Comparison of ENCODE assay signal across 20 mouse cellular contexts in genomic region chr1:38447581-38447980, GRCm38 (mm10).
DNase-seq lines count a peak whose midpoint lies in the region; ATAC-seq and TF ChIP-seq lines count a peak whose summit lies in the region.
"Had no signal": no experiment of that assay in that cellular context is flagged by ENCODE, and none has a peak within 500 bp of the region (broad histone marks: within the 10 kb centered on the region; RNA-seq: fewer than 3 reads in every experiment).

No protein-coding gene starts in this region.

- H3K4me3 ChIP-seq in kidney, embryonic 15.5 days (replicated peaks) = no peak overlapping the region
- peak overlapping the region; percentile 39 for H3K4me3 ChIP-seq in liver, embryonic 16.5 days (ENCODE audit: low read depth, low read length)
- H3K4me3 ChIP-seq in left cerebral cortex, adult 2 months = no peak overlapping the region
- no peak overlapping the region for H3K4me3 ChIP-seq in forebrain, embryonic 14.5 days (ENCODE audit: low read depth, low read length)
- H3K4me3 ChIP-seq: hindbrain, embryonic 15.5 days; limb, embryonic 12.5 days; lung, embryonic 15.5 days; midbrain, embryonic 15.5 days had no signal

- no peak for TF ChIP-seq CTCF in left cerebral cortex, adult 2 months (IDR thresholded peaks at IDR 0.05)

- H3K36me3 ChIP-seq in kidney, embryonic 15.5 days = no peaks in the 10 kb centered on the region
- no peaks in the 10 kb centered on the region for H3K36me3 ChIP-seq in liver, embryonic 16.5 days (ENCODE audit: control insufficient read depth, insufficient read depth)
- no peaks in the 10 kb centered on the region for H3K36me3 ChIP-seq in forebrain, embryonic 14.5 days (ENCODE audit: control insufficient read depth, insufficient read depth, low read length)
- H3K36me3 ChIP-seq: hindbrain, embryonic 15.5 days; limb, embryonic 12.5 days; lung, embryonic 15.5 days; midbrain, embryonic 15.5 days had no signal

- no peak overlapping the region for H3K27ac ChIP-seq in kidney, embryonic 15.5 days
- peak overlapping the region; percentile 86 for H3K27ac ChIP-seq in liver, embryonic 16.5 days (ENCODE audit: low read length)
- H3K27ac ChIP-seq in left cerebral cortex, adult 2 months = no peak overlapping the region
- H3K27ac ChIP-seq in forebrain, embryonic 14.5 days (ENCODE audit: low read depth, low read length) = no peak overlapping the region
- H3K27ac ChIP-seq: hindbrain, embryonic 15.5 days; limb, embryonic 12.5 days; lung, embryonic 15.5 days; midbrain, embryonic 15.5 days had no signal

- peaks cover 28% of the 10 kb centered on the region for H3K4me1 ChIP-seq in kidney, embryonic 15.5 days
- peaks cover 44% of the 10 kb centered on the region for H3K4me1 ChIP-seq in liver, embryonic 16.5 days (ENCODE audit: control insufficient read depth, low read depth, low read length)
- peaks cover 31% of the 10 kb centered on the region for H3K4me1 ChIP-seq in forebrain, embryonic 14.5 days (ENCODE audit: control insufficient read depth, insufficient read depth, low read length)

- H3K9ac ChIP-seq in kidney, embryonic 15.5 days = no peak overlapping the region
- H3K9ac ChIP-seq in liver, embryonic 16.5 days (ENCODE audit: low read depth, low read length) = peak overlapping the region; percentile 55
- no peak overlapping the region for H3K9ac ChIP-seq in forebrain, embryonic 14.5 days (ENCODE audit: low read length)
- H3K9ac ChIP-seq: hindbrain, embryonic 15.5 days; limb, embryonic 12.5 days; lung, embryonic 15.5 days; midbrain, embryonic 15.5 days had no signal

- WGBS in kidney, embryonic 15.5 days = 74% methylated on average over 2 of the region's 2 CpGs
- WGBS in liver, embryonic 16.5 days (ENCODE audit: insufficient replicate concordance) = 25% methylated on average over 2 of the region's 2 CpGs
- WGBS in forebrain, embryonic 14.5 days = 96% methylated on average over 2 of the region's 2 CpGs

- no peak for DNase-seq in kidney, postnatal 10 days
- peak; percentile 69 for DNase-seq in c-Kit-negative CD71-positive TER-119-positive erythroid progenitor cells, embryonic 14.5 days (ENCODE audit: low read depth, low spot score)
- DNase-seq in left cerebral cortex, adult 2 months (ENCODE audit: extremely low spot score in 1 of 2, low spot score in 2 of 2) = no peak
- DNase-seq in forebrain, embryonic 14.5 days (ENCODE audit: low spot score) = no peak
- DNase-seq: adrenal gland, adult 2 months; cerebellum, adult 2 months; gastrocnemius, postnatal 36 days; heart, postnatal 14 days; kidney, adult 2 months; kidney, postnatal 36 days; layer of hippocampus, adult 9-11 months; thymus, postnatal 4 days had no signal

- ATAC-seq in kidney, embryonic 15.5 days (replicated peaks; ENCODE audit: low FRiP score) = peak; percentile 71
- ATAC-seq in erythroid progenitor cell, adult 5-6 weeks (replicated peaks; ENCODE audit: low FRiP score, poor library complexity, severe bottlenecking) = peak; percentile 88
- peak; percentile 96 for ATAC-seq in liver, embryonic 16.5 days (ENCODE audit: low read depth)
- ATAC-seq in megakaryocyte, adult 5-6 weeks (ENCODE audit: poor library complexity, severe bottlenecking) = no peak; the same call in 1 of the 2 replicates
- no peak for ATAC-seq in forebrain, embryonic 14.5 days
- ATAC-seq: midbrain, embryonic 15.5 days had no signal

- H3K4me2 ChIP-seq in kidney, embryonic 15.5 days = no peak overlapping the region
- H3K4me2 ChIP-seq in liver, embryonic 16.5 days (ENCODE audit: low read depth, low read length) = peak overlapping the region; percentile 58
- no peak overlapping the region for H3K4me2 ChIP-seq in forebrain, embryonic 14.5 days (ENCODE audit: low read length)
- H3K4me2 ChIP-seq: hindbrain, embryonic 15.5 days; limb, embryonic 12.5 days; lung, embryonic 15.5 days; midbrain, embryonic 15.5 days had no signal

- H3K27me3 ChIP-seq in kidney, embryonic 15.5 days = no peaks in the 10 kb centered on the region
- H3K27me3 ChIP-seq in liver, embryonic 16.5 days (ENCODE audit: control insufficient read depth, insufficient read depth, low read depth, low read length) = no peaks in the 10 kb centered on the region
- no peaks in the 10 kb centered on the region for H3K27me3 ChIP-seq in forebrain, embryonic 14.5 days (replicated peaks; ENCODE audit: control insufficient read depth, insufficient read depth, low read length)
- H3K27me3 ChIP-seq: hindbrain, embryonic 15.5 days; limb, embryonic 12.5 days; lung, embryonic 15.5 days; midbrain, embryonic 15.5 days had no signal

- no peaks in the 10 kb centered on the region for H3K9me3 ChIP-seq in kidney, embryonic 15.5 days (replicated peaks)
- H3K9me3 ChIP-seq in liver, embryonic 16.5 days (replicated peaks; ENCODE audit: control insufficient read depth, low read length) = no peaks in the 10 kb centered on the region
- H3K9me3 ChIP-seq in forebrain, embryonic 14.5 days (replicated peaks; ENCODE audit: control insufficient read depth, low read length) = no peaks in the 10 kb centered on the region
- H3K9me3 ChIP-seq: hindbrain, embryonic 15.5 days; limb, embryonic 12.5 days; lung, embryonic 15.5 days; midbrain, embryonic 15.5 days had no signal

- intact Hi-C loops in left cerebral cortex, adult 2 months (cut with DNase I) = no loop called here

Comparison
In these comparisons a context has a peak if more than half of its experiments do, and no peak if none do; other contexts are left out.
1. ATAC-seq: peak in kidney, embryonic 15.5 days (single experiment), erythroid progenitor cell, adult 5-6 weeks (single experiment) and liver, embryonic 16.5 days (single experiment); none in megakaryocyte, adult 5-6 weeks (single experiment) and forebrain, embryonic 14.5 days (single experiment).